Mouse (Mus musculus) limb, embryonic 14.5 days (tissue): ENCODE measurements around the gene Zfyve9. TPM values are rescaled to one million over a fixed set of nuclear protein-coding genes. Genes with fewer than 3 reads are reported as not detected.

Experiments
- ATAC-seq: fragments of 200-750 bp; cut with Nextera tagmentation; 2 replicates; pipeline ENCODE4 v1.8.0; 2017; ENCODE audit warnings: low read depth, moderate number of reproducible peaks, moderate TSS enrichment; ENCODE audit not compliant: low FRiP score
- DNase-seq: peaks from one replicate; pipeline ENCODE4 v3.0.0-alpha.2; 2015; ENCODE audit warnings: low spot score
- H3K27ac ChIP-seq: fragments of 300-500 bp; sonication (generic); replicated peaks from 2 replicates; pipeline ENCODE4 v1.5.1; 2014; ENCODE audit warnings: low read depth, mild to moderate bottlenecking, low read length, moderate library complexity, mixed read lengths
- H3K27me3 ChIP-seq: fragments of 300-500 bp; sonication (generic); 2 replicates; pipeline ENCODE4 v1.6.1; 2014; ENCODE audit warnings: low read length, mixed read lengths; ENCODE audit not compliant: control insufficient read depth, insufficient read depth
- H3K36me3 ChIP-seq: fragments of 300-500 bp; sonication (generic); 2 replicates; pipeline ENCODE4 v1.6.1; 2014; ENCODE audit warnings: mild to moderate bottlenecking, low read length, moderate library complexity, mixed read lengths; ENCODE audit not compliant: control insufficient read depth, insufficient read depth
- H3K4me1 ChIP-seq: fragments of 300-500 bp; sonication (generic); 2 replicates; pipeline ENCODE4 v1.6.1; 2014; ENCODE audit warnings: antibody characterized with exemption, low read length, mixed read lengths; ENCODE audit not compliant: control insufficient read depth, insufficient read depth
- H3K4me2 ChIP-seq: fragments of 300-500 bp; sonication (generic); replicated peaks from 2 replicates; pipeline ENCODE4 v1.6.1; 2014; ENCODE audit warnings: low read depth, mild to moderate bottlenecking, low read length, moderate library complexity; ENCODE audit not compliant: severe bottlenecking
- H3K4me3 ChIP-seq: fragments of 300-500 bp; sonication (generic); replicated peaks from 2 replicates; pipeline ENCODE4 v1.5.1; 2014; ENCODE audit warnings: low read length
- H3K9ac ChIP-seq: fragments of 300-500 bp; sonication (generic); 2 replicates; pipeline ENCODE4 v1.6.1; 2014; ENCODE audit warnings: mild to moderate bottlenecking, low read depth, low read length, moderate library complexity; ENCODE audit not compliant: severe bottlenecking
- H3K9me3 ChIP-seq: fragments of 300-500 bp; sonication (generic); 2 replicates; pipeline ENCODE4 v1.6.1; 2016; ENCODE audit warnings: low read length; ENCODE audit not compliant: control insufficient read depth
- POLR2A ChIP-seq: fragments of 200-500 bp; IDR thresholded peaks from 2 replicates; pipeline ENCODE4 v1.8.0; 2012; ENCODE audit warnings: inconsistent platforms, mild to moderate bottlenecking, moderate library complexity, borderline replicate concordance; ENCODE audit not compliant: insufficient read depth, insufficient read length; ENCODE audit errors: extremely low read depth
- WGBS: fragments of 180-500 bp; shearing (Covaris S2); extraction: QIAGEN DNeasy Blood & Tissue Kit; methylation state at CpG from one replicate; pipeline ENCODE4 v1.1.7; 2014; 5-methylcytosine and 5-hydroxymethylcytosine counted together
- polyA plus RNA-seq, 2 experiments: library from polyadenylated mRNA; depleted of rRNA in 1 of 2; stranded (reverse) in 1 of 2; unstranded in 1 of 2; fragments of >200 nt; fragmentation: Nextera tagmentation in 1 of 2; extraction: Ambion mirVana in 1 of 2; gene quantifications; 2 replicates each; pipeline versions ENCODE4 v1.2.1 to v1.2.3; 2012 to 2014

The Zfyve9 gene
- polyA plus RNA-seq, 2 experiments = 5.8 to 9.6 TPM

DNA sequence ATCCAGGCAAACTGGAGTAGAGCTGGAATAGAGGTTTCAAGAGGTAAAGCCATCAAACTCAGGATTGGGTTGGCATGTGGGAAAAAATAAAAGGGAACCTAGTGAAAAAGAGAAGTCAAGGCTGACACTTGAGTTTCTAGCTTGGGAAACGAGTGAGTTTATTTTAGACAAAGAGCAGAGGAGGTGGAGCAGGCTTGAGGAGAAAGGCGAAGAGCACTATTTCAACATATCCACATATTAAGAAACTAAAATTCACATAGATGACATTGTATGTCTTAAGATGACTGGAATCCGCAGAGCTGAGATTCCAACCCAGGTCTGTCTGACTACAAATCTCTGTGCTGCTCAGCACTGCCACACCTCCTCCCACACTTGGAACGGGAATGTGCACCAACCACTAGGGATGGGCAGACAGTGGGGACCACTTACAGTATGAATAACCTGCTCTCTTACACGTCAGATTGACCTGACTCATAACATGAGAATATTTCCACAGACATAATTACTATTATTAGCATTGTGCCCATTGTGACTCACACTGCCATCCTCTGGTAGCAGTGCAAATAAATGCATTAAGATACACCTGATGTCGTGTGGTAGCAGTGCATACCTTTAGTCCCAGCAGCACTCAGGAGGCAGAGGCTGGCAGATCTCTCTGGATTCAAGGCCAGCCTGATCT, 8.8 kb upstream of the Zfyve9 start:
- Histone ChIP-seq H3K27ac (no peak overlapping the region), H3K4me1 (no peaks in the 10 kb centered on the region), H3K4me2 (no peak overlapping the region), H3K27me3 (no peaks in the 10 kb centered on the region), H3K9me3 (no peaks in the 10 kb centered on the region), H3K9ac (no peak overlapping the region), H3K36me3 (no peaks in the 10 kb centered on the region), H3K4me3 (no peak overlapping the region)
- ATAC-seq (no peak), DNase-seq (no peak)
- 83% methylated on average over 6 of the region's 6 CpGs for WGBS
- no peak for TF ChIP-seq POLR2A

- no peaks in the 10 kb centered on the region for H3K27me3 ChIP-seq
- H3K27ac ChIP-seq = no peak overlapping the region
- no peak overlapping the region for H3K9ac ChIP-seq
- no peak for DNase-seq
- TF ChIP-seq POLR2A = no peak
- WGBS = 40% methylated on average over 8 of the region's 8 CpGs
- H3K36me3 ChIP-seq = no peaks in the 10 kb centered on the region
- H3K4me3 ChIP-seq = no peak overlapping the region
- no peak overlapping the region for H3K4me2 ChIP-seq
- 0 out of 2 replicates have a peak, but pooled peaks cover 3% of the 10 kb centered on the region for H3K4me1 ChIP-seq
- ATAC-seq = no peak
- H3K9me3 ChIP-seq = no peaks in the 10 kb centered on the region
Measured at GRCm38 (mm10) chr4:108782421-108783085, 2.0 kb upstream of the Zfyve9 start.

GRCm38 (mm10) chr4:108781596-108781995, 998 bp upstream of the Zfyve9 start:
- DNase-seq = no peak
- 57% methylated on average over 3 of the region's 3 CpGs for WGBS
- peak overlapping the region; percentile 54; the same call in 1 of the 2 replicates for H3K4me2 ChIP-seq
- 0 out of 2 replicates have a peak, but pooled peaks cover 3% of the 10 kb centered on the region for H3K4me1 ChIP-seq
- H3K9ac ChIP-seq = no peak overlapping the region
- no peak overlapping the region for H3K27ac ChIP-seq
- H3K9me3 ChIP-seq = no peaks in the 10 kb centered on the region
- no peak for TF ChIP-seq POLR2A
- no peaks in the 10 kb centered on the region for H3K36me3 ChIP-seq
- no peak for ATAC-seq
- no peaks in the 10 kb centered on the region for H3K27me3 ChIP-seq
- H3K4me3 ChIP-seq = peak overlapping the region; percentile 80

GRCm38 (mm10) chr4:108780864-108781205, 237 bp upstream of the Zfyve9 start:
- WGBS = 0% methylated on average over 20 of the region's 20 CpGs
- no peak for TF ChIP-seq POLR2A
- Histone ChIP-seq H3K9ac (peak overlapping the region; percentile 99), H3K27ac (peak overlapping the region; percentile 98), H3K27me3 (no peaks in the 10 kb centered on the region), H3K9me3 (no peaks in the 10 kb centered on the region), H3K36me3 (no peaks in the 10 kb centered on the region), H3K4me2 (peak overlapping the region; percentile 54), H3K4me3 (peak overlapping the region; percentile 80), H3K4me1 (0 out of 2 replicates have a peak, but pooled peaks cover 3% of the 10 kb centered on the region)
- ATAC-seq = no peak
- no peak for DNase-seq

- Histone ChIP-seq H3K4me3 (peak overlapping the region; percentile 80), H3K27me3 (no peaks in the 10 kb centered on the region), H3K36me3 (no peaks in the 10 kb centered on the region), H3K27ac (peak overlapping the region; percentile 98), H3K9me3 (no peaks in the 10 kb centered on the region), H3K4me1 (0 out of 2 replicates have a peak, but pooled peaks cover 3% of the 10 kb centered on the region), H3K4me2 (peak overlapping the region; percentile 54), H3K9ac (peak overlapping the region; percentile 99)
- TF ChIP-seq POLR2A = 0 out of 2 replicates have a peak, but pooled peaks have one; percentile 25
- under 1% methylated on average over 7 of the region's 7 CpGs for WGBS
- DNase-seq = peak; percentile 27
- ATAC-seq = no peak; the same call in 1 of the 2 replicates
Measured at GRCm38 (mm10) chr4:108779763-108780056, 888 bp downstream of the Zfyve9 start.

- no peak overlapping the region for H3K27ac ChIP-seq
- H3K9ac ChIP-seq = no peak overlapping the region
- no peak for TF ChIP-seq POLR2A
- DNase-seq (no peak), ATAC-seq (no peak)
- H3K4me2 ChIP-seq = no peak overlapping the region
- H3K27me3 ChIP-seq = no peaks in the 10 kb centered on the region
- no peak overlapping the region for H3K4me3 ChIP-seq
- H3K4me1 ChIP-seq = 0 out of 2 replicates have a peak, but pooled peaks cover 2% of the 10 kb centered on the region
- no peaks in the 10 kb centered on the region for H3K9me3 ChIP-seq
- no peaks in the 10 kb centered on the region for H3K36me3 ChIP-seq
Measured at GRCm38 (mm10) chr4:108768527-108768926, 12.1 kb downstream of the Zfyve9 start.
